Mouse (Mus musculus) embryo, embryonic 10.5 days (tissue): ENCODE measurements at regions not wholly inside any gene's neighbourhood (a gene's known extent, or its start where the extent isn't known, plus 50 kb on each side); places are given as distances from the start of the nearest gene placed in this dataset.

Experiments used
- DNase-seq: peaks from one replicate; pipeline ENCODE4 v3.0.0-alpha.2; 2015; ENCODE audit warnings: low spot score

DNA sequence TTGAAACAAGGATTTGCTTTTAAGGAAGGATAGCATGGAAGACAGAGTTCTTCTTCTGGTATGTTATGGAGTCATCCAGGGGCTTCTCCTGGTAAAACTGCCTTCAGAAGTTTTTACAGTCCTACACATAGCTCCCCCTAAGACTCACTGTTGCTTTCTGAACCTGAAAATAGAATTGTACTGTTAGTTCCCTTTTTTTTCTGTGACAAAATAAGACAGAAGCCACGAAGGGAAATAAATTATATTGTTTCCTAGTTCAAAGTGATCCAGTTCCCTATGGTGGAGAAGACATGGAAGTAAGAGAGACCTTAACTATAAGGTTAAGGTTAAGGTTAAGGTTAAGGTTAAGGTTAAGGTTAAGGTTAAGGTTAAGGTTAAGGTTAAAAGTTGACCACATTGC is 251.5 kb upstream of the Kcnj16 start:
- DNase-seq, result no peak

DNA sequence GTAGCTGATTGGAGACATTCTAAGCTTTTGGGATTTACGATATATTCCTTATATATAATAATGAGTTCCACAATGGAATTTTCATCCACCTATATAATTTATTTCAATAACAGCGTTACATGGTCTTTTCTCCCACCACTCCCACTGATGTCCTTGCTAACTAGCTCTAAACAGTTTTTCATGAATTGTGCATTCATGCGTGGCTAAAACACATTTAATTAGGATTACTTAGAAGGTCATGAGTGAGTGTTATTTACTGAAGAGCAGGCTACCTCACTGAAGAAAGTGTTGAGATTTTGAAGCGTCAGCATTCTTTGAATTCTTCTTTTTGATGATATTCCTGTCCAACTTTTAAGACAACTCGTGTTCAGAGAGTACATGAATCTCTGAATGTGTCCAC is 245.1 kb upstream of the Kcnj16 start:
- no peak for DNase-seq

DNA sequence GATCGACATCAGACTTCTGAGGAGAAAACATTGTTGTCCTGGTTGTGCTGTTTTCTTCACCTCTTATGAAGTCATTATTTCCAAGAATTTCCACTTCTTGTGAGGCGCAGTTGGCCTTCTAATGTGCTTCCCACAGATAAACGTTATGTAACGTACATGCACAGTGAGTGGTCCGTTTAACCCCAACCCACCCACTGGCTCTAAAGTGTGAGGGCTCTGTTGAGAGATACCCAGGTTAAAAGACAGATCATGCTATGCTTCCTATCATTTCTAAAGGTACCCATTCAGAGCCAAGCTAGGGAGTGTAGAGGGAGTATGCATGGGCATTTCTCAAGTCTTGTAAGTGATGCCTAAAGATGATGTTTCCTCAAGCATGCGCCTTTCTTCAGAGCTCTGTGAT is 243.9 kb upstream of the Kcnj16 start:
- no peak for DNase-seq

DNA sequence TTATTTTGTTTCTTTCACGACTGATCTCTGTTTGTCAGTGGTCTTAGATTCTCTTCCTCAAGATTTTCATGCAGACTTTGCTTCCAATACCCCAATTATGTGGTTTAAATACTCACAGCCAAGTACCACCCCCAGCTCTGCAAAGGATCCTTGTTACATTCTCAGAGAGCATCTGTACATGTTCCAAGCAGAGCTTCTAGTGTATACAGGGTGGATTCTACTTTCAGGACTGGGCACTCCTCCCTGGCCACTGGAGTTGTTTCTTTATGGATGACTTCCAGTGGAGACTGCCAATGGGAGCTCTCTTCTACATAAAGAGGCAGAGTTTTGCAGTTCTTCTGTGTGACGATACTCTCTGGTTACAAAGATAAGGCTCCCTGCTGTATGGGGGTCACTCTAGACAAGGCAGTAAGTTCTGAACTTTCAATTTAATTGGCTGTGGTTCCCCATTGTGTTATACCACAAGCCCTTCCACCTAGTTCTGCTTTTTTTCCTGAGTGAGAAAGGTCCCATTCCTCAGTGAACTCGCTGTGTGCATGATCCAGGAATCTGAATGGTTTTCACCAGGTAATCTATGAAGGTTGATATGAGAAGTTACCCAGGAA is 240.4 kb upstream of the Kcnj16 start:
- no peak for DNase-seq

DNA sequence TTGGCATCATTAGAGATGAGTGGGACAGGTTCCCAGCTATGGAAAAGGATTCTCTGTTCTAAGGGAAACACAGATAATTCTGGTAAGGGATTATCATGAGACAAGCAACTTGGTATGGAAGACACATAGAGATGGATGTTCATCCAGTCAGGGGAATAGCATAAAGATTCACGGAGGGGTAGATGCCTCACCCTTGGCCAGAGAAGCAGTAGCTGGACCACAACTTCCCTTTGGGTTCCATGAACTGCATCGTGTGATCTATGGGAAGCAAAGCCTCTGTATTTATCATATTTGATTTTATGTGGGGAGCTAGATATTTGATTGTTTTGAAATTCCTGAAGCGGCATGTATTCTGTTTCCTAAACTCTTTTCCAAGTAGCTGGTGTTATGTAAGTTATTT is 236.3 kb upstream of the Kcnj16 start:
- DNase-seq, result no peak

DNA sequence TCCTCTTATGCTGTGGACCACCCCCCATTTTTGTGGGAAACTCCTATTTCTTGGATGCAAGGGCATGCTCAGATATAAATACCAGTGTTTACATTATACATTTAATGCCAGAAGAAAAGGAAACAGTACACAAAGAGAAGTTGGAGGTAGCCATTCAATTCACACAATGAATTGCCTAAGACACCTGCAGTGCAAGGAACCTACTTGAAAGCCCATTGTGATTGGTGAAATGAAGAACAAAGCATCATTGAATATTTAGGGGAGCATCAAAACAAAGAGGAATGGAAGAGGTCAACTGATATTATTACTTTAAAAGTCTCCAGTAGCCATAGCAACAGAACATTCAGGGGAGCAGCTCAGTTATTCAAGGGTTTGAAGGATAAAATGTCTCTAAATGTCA is 193.7 kb upstream of the Kcnj16 start:
- DNase-seq, result no peak

DNA sequence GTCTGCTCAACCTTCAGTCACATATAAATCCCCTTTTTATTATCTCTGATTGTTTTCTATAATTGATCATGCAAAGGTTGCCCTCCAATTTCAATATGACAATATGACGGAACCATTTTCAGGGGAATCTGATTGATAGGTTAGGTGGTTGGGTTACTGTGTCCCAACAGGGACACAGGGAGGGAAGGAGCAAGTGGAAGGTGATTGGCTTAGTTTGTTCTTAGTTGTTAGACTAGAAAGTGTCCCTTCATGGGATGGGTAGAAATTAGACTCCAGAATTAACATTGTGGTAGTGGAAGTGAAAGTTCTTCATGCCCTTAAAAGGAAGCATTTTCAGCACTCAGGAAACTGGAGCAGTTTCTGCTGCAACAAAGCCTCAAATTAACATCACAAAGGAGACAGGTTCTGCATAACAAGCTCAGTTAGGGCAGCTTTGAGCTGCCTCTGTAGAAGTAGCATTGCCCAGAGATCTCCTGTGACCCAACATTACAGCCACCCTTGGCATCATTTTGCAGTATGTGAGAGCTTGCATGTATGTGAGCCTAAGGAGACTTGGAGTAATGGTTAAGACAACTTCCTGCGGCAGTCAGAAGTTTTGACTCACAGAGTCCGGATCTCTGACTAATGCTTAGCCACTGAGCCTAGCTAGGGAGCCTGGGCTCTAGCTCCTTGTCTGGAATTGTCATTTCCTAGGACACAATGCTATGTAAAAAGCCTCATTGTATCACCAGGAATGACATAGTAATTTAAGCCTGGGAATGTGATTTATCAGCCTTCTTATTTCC is 186.1 kb upstream of the Kcnj16 start:
- DNase-seq, result peak; percentile 33

DNA sequence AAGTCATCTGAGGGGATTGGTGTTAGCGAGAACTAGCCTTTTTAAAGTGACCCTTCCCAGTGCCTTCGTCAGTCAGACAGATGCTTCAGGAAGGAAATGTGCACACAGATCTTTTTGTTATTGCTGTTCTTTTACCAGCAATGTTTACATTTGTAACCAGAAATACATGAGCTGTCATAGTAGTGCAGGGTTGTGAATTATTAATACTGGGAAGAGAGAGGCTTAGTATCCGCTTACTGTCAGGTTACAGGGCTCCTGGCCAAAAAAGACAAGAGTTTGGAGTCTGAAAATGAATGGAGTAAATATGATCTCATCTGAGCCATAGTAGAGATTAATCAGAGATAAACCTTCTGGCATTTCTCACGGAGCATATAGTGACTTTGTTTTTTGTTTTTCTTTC is 178.3 kb upstream of the Kcnj16 start:
- DNase-seq, result no peak

DNA sequence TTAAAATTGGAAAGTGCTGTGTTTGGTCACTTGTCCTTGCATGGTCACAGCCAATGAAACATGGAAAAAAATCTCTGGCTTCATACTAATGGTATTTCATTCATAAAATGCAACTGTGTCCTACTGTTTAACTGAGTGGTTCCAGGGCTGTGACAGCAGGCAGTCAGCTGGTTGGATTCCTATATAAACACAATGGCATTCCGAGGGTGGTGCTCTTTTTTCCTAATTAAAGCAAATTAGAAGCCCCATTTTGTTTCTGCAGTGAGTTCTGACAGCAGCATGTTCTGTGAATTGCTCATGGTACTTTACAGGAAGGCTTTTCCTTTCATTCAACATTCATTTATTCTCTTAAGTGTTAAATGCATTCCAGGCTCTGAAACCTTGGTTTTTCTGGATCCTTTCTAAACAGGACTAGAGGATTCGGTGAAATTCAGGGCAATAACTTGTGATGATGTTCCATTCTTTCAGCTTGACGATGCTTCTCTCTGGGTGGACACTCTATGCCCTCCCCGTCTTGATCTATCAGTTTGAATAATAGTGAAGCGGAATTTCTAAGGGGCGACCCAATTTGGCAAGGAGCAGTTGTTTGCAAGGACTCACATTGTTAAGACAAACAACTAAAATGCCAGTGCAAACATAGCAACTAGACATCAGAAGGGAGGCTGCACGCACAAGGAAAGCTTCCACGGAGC is 167.8 kb upstream of the Kcnj16 start:
- no peak for DNase-seq

DNA sequence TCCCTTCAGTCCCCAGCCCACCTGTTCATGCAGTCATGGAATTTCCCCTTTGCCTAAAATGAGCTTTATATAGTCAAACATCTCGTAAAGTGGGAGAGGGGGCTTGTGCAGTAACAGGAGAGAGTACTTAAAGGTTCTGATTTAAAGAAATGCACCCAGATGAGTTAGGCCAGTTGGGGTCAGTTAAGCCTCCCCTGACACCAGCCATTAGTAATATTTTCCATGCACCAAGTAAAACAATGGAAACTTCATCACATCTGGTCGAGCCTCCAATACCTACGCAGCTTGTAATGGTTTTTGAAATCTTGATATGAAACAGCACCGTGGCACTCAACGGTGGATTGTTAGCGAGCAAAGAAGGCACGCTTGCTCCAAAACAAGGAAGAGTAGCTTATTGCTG is 165.8 kb upstream of the Kcnj16 start:
- DNase-seq, result no peak

DNA sequence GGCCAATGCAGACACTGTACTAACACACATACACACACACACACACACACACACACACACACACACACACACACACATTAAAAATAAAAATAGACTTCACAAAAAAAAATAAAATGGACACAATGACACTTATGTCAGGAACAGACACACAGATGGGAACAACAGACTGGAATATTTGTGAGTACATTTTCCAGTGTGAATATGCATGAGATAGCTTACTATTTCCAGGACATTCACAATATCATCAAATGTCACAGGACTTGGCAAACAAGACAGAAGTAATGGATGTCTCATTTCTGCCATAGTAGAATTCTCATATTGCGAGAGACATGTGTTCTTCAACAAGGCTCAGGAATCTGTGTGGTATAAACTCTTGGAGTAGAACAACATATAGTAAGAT is 163.8 kb upstream of the Kcnj16 start:
- DNase-seq, result no peak

DNA sequence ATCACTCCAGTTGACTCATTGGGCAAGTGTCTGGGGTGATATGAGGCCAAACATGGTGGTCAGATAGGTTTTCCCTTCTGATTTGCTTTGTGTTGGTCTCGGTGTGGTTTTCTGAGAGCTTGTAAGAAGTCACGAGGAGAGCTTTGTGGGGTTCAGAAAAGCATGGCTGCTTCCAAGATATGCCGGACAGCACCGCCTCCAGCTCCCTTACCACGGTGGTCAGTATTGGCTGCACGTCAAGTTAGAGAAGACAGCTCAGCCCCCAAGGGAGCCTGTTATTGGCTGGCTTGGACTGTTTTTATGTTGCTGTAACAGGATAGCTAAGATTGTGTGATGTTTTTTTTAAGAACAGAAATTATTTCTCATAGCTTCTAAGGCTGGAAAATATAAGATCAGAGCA is 154.7 kb upstream of the Kcnj16 start:
- DNase-seq, result no peak

DNA sequence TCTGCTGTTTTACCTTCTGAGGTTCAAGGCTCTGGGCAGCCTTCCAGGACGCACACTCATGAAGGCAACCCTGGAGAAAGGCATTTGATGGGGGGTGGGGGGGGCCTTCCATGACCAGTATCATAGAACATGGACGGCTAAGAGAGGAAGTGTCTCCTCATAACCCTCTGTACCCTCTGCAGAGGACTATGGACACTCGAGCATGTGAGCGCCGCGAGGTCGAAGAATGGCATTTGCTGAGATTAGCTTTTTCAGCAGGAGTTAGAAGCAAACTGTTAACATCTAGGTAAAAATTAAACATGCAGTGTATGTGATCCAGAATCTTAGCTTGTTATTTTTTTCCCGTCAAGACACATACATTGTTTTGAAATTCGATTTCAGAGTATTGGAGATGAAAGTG is 153.1 kb upstream of the Kcnj16 start:
- no peak for DNase-seq

DNA sequence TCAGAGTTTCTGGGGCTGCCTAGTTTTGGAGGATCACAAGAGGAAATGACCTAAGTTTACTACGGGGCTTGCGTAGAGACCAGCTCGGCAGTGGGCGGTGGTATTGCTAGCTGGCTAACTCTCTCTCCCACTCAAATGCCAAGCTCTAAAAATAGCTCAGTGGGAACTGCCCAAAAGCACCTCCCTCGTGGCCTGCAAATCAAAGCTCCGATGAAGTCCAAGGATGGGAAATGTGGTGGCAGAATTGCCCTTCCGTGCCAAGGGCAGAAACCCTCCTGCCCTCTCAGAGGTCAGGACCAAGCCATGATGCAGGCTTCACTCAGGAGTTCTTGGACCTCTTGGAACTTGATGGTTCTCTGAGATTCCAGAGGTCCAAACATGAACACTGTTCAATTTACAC is 152.6 kb upstream of the Kcnj16 start:
- DNase-seq, result no peak

DNA sequence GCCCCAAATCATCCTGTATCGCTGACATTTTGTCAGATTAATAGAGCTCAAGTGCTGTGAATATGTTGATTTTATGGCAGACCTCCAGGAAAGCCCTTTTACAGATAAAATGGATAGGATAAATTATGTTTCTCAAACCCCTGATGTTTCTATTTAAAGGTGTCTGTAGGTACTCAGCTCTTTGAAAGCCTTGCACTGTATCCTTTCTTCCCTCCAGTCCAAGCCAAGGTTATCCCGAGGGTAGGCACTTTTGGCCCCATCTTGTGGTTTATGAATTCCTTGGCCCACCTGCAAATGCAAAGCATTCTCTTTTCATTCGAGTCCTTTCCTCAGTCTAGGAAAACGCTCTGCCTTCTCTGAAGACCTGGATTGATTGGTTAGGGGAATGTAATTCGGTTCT is 139.2 kb upstream of the Kcnj16 start:
- no peak for DNase-seq

DNA sequence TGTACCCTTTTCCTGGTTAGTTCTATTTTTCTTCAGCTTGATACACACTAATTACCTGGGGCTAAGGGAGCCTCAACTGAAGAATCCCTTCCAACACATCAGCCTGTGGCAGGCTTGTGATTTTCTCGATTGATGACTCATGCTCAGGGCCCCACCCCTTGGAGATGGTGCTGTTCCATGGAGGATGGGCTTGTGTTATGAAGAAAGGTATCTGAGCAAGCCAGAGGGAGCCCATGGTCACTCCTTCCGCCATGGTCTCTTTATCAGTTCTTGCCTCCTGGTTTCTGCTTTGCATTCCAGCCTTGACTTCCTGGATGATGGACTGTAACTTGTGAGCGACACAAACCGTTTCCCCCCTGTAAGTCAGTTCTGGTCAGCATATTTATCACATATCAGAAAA is 131.1 kb upstream of the Kcnj16 start:
- DNase-seq, result no peak

DNA sequence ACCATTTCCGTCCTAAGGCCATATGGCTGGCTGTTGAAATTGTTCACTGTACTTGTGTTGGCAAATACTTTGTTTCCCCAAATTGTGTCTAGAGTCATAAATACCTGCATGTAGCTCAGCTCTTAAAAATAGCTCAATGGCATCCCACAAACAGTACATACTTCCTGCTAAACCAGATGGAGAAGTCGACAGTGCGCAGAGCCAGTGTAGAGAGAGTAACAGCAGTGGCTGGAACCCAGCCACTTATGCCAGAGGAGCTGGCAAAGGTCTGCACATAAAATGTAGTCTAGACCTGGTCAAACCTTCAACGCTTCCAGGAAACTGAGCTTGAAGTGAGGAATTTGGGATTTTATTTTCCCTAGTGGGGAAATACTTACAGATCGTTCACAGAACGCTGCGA is 128.5 kb upstream of the Kcnj16 start:
- no peak for DNase-seq

DNA sequence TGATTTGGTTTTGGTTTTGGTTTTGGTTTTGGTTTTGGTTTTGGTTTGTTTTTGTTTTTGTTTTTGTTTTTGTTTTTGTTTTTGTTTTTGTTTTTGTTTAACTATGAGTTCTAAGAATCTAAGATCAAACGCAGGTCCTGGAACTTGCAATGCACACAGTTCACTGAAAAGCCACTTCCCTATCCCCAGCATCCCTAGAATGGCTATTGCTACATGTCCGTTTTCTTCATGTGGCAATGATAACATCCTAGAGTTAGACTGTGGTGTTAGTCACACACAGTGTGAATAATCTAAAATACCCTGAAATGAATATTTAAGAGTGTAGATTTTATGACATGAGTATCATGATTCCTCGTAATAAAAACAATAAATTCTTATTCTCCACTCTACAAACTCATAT is 99.5 kb upstream of the Kcnj16 start:
- DNase-seq, result no peak

DNA sequence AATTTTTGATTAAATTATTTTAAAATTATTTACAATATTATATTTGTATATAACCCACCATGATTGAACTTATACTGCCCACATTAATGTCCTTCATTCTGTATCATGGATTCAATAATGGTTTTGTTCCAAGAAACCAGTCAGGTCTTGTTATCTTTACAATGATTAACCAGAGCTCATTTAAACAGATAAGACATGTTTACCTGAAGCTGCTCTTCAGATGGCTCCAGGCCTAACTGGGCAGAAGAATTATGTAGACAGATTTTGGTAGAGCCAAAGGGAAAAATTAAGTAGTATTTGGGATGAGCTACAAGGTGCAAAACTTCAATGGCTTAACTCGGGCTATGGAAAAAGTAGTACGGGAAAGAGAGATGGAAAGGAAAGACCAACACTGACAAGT is 97.7 kb upstream of the Kcnj16 start:
- no peak for DNase-seq

DNA sequence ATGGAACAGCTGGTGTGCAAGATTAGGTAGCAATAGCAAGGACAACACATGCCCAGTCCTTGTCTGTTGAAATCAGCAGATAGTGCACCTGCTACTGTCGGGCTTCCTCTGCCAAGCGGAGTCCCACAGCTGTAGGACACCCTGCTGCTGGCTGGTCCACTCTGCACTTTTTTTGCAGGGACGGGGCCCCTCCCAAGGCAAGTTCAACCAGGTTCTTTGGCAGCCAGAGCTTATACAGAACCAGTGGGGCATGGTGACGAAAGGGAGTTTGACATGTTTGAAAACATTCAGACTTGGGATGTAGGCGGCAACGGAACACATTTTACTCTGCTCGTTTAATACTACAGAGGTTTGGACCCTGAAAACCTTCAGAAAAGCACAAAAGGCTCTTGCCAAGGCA is 93.2 kb upstream of the Kcnj16 start:
- DNase-seq, result no peak

DNA sequence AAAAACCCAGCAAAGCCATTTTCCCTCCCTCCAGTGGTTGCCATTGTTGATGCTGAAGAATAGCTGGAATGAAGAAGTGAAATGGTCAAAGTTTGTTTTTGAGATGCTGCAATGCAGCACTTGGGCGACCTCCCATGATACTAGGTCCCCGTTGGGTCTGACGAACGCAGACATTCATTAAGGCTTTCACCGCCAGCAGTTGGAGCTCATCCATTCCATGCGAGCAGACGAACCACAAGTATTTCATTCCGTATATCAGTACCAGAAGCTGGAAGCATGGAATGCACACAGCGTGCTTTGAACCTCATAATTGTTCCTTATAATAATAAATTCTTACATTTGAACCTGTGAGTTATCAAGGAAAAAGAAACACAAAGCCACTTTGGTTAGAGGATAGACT is 86.9 kb upstream of the Kcnj16 start:
- DNase-seq, result no peak

DNA sequence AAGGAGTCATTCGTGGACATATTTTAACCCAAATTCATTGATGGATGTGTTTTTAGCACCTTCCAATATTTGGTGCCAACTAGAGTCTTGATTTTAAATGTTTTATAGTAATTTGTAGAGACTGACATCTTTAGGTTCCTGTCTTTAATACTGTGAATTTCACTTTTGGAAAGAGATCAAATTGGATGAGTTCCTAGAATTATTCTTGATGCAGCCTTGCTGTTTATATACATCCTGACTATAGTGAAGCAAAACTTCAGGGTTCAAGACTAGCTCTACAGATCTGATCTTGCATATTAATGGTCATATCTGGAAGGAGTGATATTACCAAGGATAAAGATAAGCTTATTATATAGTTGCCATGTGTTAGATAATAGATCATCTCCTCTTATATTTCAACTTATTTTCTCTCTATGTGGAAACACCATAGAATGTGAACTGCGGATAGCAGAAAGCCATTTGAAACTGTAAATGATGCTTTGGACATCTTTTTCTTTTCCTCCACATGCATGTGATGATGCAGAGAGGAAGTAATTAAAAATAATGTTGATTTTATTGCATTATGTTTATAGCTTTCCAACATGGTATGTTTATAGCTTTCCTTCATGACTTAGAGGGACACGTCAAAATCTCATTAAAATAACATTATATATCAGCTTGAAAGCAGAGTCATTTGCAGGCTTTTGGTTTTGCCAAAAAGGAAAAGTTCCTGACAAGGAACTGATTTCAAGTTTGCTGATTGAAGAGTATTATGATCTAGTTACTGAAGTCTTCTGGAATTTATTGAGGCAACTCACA is 78.3 kb upstream of the Kcnj16 start:
- no peak for DNase-seq

DNA sequence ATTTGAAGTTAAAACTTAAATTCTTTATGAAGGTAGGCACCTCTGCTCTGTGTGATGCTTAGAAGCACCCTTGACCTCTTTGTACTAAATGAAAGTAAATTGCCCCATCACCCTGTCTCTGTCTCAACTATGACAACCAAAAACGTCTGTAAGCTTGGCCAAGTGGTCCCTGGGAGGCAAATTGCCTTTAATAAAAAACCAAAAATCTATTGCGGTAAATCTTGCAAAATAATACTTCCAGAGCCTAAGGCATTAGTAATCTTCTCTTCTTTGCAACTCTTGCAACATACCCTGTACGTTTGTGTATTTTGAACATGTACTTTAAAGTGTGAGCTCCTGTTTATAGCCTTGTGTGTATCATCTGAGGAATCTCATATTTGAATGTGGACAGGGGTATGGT is 77.4 kb upstream of the Kcnj16 start:
- no peak for DNase-seq
